Mouse (Mus musculus) hindbrain, embryonic 11.5 days (tissue): ENCODE measurements around the gene Clba1. TPM values are rescaled to one million over a fixed set of nuclear protein-coding genes. Genes with fewer than 3 reads are reported as not detected.

Experiments used
- ATAC-seq: fragments of 200-750 bp; cut with Nextera tagmentation; 2 replicates; pipeline ENCODE4 v1.8.0; 2017; ENCODE audit warnings: mild to moderate bottlenecking, moderate TSS enrichment, moderate library complexity; ENCODE audit not compliant: low FRiP score
- DNase-seq: peaks from one replicate; pipeline ENCODE4 v3.0.0-alpha.2; 2015; ENCODE audit warnings: low spot score
- H3K27ac ChIP-seq: fragments of 300-500 bp; sonication (generic); 2 replicates; pipeline ENCODE4 v1.5.1; 2014; ENCODE audit warnings: mild to moderate bottlenecking, low read depth, low read length
- H3K27me3 ChIP-seq: fragments of 300-500 bp; sonication (generic); 2 replicates; pipeline ENCODE4 v1.6.1; 2014; ENCODE audit warnings: mild to moderate bottlenecking, low read length, moderate library complexity, mixed read lengths; ENCODE audit not compliant: control insufficient read depth, insufficient read depth
- H3K36me3 ChIP-seq: fragments of 300-500 bp; sonication (generic); 2 replicates; pipeline ENCODE4 v1.6.1; 2014; ENCODE audit warnings: mild to moderate bottlenecking, low read length, moderate library complexity, mixed read lengths; ENCODE audit not compliant: control insufficient read depth, insufficient read depth
- H3K4me1 ChIP-seq: fragments of 300-500 bp; sonication (generic); replicated peaks from 2 replicates; pipeline ENCODE4 v1.6.1; 2014; ENCODE audit warnings: low read length, mixed read lengths; ENCODE audit not compliant: control insufficient read depth, insufficient read depth
- H3K4me2 ChIP-seq: fragments of 300-500 bp; sonication (generic); replicated peaks from 2 replicates; pipeline ENCODE4 v1.6.1; 2014; ENCODE audit warnings: mild to moderate bottlenecking, low read depth, low read length
- H3K4me3 ChIP-seq: fragments of 300-500 bp; sonication (generic); 2 replicates; pipeline ENCODE4 v1.5.1; 2014; ENCODE audit warnings: low read depth, low read length
- H3K9ac ChIP-seq: fragments of 300-500 bp; sonication (generic); 2 replicates; pipeline ENCODE4 v1.6.1; 2014; ENCODE audit warnings: low read depth, low read length
- H3K9me3 ChIP-seq: fragments of 300-500 bp; sonication (generic); 2 replicates; pipeline ENCODE4 v1.6.1; 2016; ENCODE audit warnings: low read length; ENCODE audit not compliant: control insufficient read depth
- WGBS: fragments of 180-500 bp; shearing (Covaris S2); extraction: QIAGEN DNeasy Blood & Tissue Kit; methylation state at CpG from one replicate; pipeline ENCODE4 v1.1.7; 2014; 5-methylcytosine and 5-hydroxymethylcytosine counted together
- polyA plus RNA-seq: library from polyadenylated mRNA; unstranded; fragments of >200 nt; fragmentation: Nextera tagmentation; extraction: Ambion mirVana; gene quantifications from 2 replicates; pipeline ENCODE4 v1.2.1, GENCODE M21; 2014

The Clba1 gene
- polyA plus RNA-seq = 15.4 and 15.9 TPM in 2 replicates

DNA sequence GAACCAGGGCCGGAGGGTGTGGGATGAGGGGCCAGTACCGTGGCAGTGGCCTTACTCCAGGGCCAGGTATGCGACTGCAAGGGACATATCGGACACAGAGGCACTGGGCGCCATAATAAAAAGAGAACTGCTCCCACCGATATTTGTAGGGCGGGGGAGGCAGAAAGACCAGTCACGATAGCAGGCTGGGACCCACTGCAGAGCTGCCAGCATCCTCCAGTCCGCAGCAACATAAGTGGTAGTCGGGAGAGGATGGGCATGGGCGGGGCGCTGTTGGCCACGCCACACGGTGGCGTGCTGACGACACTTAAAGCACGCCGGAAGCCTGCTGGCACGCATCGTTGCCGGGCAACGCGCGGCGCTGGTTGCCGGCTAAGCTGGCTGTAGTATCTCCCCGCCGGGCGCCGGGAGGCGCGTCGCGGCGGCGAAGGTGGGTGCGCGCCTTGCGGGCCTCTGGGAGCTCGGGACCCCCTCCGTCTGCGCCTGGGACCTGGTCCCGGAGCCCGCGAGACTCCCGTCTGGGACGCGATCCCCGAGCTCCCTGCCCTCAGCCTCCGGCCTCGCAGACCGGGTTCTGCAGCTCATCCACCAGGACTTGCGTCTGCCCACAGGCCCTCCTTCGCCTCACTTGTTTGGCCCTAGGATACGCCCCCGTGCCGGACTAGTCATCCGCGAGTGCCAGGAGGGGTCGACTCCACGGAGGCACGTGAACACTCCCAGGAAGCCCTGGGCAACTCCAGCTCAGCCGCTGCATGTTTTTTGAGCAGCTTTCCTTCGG, at the start of gene Clba1:
Gene Clba1 (plus strand): TSS at position 351 of the 778 bp plus-strand sequence.
- Histone ChIP-seq H3K4me2 (peak within 1 kb of the TSS; percentile 93), H3K9me3 (no peaks in the 10 kb centered on the region), H3K4me3 (peak within 1 kb of the TSS; percentile 66), H3K4me1 (peaks cover 5% of the 10 kb centered on the region), H3K27me3 (no peaks in the 10 kb centered on the region), H3K36me3 (no peaks in the 10 kb centered on the region), H3K9ac (peak within 1 kb of the TSS; percentile 65), H3K27ac (peak within 1 kb of the TSS; percentile 27; the same call in 1 of the 2 replicates)
- ATAC-seq = peak; percentile 94
- under 1% methylated on average over 64 of the region's 64 CpGs for WGBS
- peak; percentile 96 for DNase-seq

DNA sequence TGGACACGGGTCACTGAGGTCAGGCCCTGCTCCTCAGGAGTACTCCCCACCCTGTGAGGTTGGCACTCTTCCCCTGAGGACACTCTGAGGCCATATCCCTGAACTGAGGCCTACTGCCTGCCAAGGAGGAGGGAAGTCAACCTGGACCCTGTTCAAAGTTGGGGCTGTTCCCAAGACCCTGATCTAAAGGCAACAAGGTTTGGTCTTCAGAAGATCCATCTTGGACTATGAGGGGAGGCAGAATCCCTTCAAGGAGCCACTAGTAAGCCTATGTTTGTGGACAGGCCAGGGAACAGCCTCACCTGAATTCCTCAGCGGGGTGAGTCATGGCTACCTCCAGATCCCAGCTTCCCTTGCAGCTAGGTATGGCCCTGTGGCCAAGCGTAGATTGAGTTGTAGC, 49.3 kb upstream of the Clba1 start:
- no peaks in the 10 kb centered on the region for H3K4me1 ChIP-seq
- H3K27ac ChIP-seq = no peak overlapping the region
- WGBS = 94% methylated on average over 3 of the region's 3 CpGs
- no peaks in the 10 kb centered on the region for H3K9me3 ChIP-seq
- no peaks in the 10 kb centered on the region for H3K36me3 ChIP-seq
- no peak for DNase-seq
- H3K4me3 ChIP-seq = no peak overlapping the region
- no peak overlapping the region for H3K9ac ChIP-seq
- no peak for ATAC-seq
- H3K27me3 ChIP-seq = no peaks in the 10 kb centered on the region
- no peak overlapping the region for H3K4me2 ChIP-seq

DNA sequence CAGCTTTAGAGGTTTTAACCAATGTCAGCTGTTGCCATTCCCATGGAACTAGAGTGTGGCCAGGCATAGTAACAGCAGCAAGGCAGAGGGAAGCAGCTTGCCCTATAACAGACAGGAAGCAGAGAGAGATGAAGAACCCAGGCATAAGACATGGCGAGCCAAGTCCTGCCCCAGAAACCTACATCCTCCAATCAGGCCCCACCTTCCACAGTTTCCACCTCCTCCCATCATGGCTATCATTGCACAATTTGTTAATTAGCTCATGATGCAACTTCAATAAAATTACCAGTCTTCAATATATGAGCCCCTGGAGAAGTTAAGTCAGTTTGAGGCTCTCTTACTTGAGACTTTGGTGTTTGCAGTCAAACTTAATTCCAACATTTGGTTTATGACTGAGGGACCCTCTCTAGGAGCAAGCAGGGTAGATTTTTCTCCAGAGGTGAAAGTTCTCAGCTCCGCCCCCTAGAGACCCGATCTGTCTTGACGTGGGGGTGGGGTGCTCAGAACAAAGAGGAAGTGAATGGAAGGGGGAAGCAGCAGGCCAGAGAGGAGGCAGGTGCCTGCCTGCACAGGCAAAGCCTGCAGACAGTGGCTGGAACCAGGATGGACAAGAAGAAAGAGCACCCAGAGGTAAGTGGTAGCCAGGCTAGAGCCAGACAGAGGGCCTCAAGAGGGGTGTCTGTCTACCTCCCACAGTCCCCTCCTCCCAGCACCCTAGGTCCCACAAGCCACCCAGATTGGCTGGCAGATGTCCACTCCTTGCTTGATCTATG, 48.4 kb upstream of the Clba1 start, which contains the start of gene Pld4:
Gene Pld4 (plus strand): TSS at position 502 of the 773 bp plus-strand sequence.
- no peak within 1 kb of the TSS for H3K4me2 ChIP-seq
- WGBS = 49% methylated on average over 4 of the region's 4 CpGs
- no peak for ATAC-seq
- H3K4me3 ChIP-seq = no peak within 1 kb of the TSS
- H3K27ac ChIP-seq = no peak within 1 kb of the TSS
- H3K9me3 ChIP-seq = no peaks in the 10 kb centered on the region
- H3K9ac ChIP-seq = no peak within 1 kb of the TSS
- H3K36me3 ChIP-seq = no peaks in the 10 kb centered on the region
- no peaks in the 10 kb centered on the region for H3K27me3 ChIP-seq
- no peaks in the 10 kb centered on the region for H3K4me1 ChIP-seq
- DNase-seq = no peak

DNA sequence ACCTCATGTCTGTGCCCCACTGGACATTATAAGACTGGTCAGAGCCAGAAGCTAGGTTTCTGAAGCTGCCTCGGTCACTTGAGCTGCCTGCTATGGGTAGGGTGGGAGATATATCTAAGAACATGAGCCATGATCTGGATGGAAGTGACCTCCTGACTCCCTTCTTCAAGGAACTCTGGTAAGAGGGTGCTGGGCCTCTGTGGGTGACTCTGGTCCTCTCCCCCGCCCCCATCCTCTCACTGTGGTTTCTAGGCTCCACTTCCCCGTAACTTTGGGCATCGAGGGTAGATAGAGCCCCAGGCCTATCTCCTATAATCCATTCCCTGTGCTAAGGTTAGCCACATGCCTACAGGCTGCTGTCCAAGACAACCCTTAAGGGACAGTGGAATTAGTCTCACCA, 47.3 kb upstream of the Clba1 start:
- ATAC-seq (no peak), DNase-seq (no peak)
- Histone ChIP-seq H3K4me3 (no peak overlapping the region), H3K27ac (no peak overlapping the region), H3K9me3 (no peaks in the 10 kb centered on the region), H3K4me2 (no peak overlapping the region), H3K9ac (no peak overlapping the region), H3K27me3 (no peaks in the 10 kb centered on the region), H3K36me3 (no peaks in the 10 kb centered on the region), H3K4me1 (no peaks in the 10 kb centered on the region)
- 89% methylated on average over 4 of the region's 4 CpGs for WGBS

DNA sequence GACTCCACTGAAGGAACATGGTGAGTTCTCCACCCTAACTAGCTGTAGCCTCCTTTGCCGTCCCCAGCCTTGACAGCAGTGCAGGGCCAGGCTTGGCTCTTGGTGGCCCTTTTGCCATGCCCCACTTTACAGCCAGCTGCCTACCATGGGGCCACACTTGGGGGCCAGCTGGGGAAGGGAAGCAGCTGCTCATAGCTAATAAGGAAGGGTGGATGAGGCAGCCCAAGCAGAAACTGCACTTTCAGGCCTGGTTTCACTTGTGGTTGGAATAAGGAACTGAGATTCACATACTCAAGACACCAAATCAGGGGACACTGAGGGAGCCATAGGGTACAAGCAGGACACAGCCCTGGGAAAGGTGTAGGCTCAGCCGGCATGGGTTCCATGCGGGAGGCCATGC, 46.7 kb upstream of the Clba1 start:
- H3K4me1 ChIP-seq = no peaks in the 10 kb centered on the region
- no peak overlapping the region for H3K4me3 ChIP-seq
- ATAC-seq (no peak), DNase-seq (no peak)
- no peak overlapping the region for H3K4me2 ChIP-seq
- H3K27ac ChIP-seq = no peak overlapping the region
- WGBS = 90% methylated on average over 3 of the region's 3 CpGs
- no peaks in the 10 kb centered on the region for H3K36me3 ChIP-seq
- H3K9me3 ChIP-seq = no peaks in the 10 kb centered on the region
- H3K9ac ChIP-seq = no peak overlapping the region
- no peaks in the 10 kb centered on the region for H3K27me3 ChIP-seq

DNA sequence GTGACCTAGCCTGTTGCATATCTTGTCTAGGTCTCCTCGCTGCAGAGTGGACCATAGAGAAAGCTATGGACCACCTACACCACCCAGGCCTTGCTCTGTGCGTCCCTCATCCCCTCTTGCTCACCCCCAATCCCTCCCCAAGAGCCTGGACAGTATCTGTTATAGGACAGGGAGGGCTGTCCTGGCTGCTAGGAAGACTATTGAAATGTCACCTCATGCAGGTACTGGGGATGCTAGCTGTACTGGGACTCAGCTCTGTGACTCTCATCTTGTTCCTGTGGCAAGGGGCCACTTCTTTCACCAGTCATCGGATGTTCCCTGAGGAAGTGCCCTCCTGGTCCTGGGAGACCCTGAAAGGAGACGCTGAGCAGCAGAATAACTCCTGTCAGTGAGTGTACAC, 45.6 kb upstream of the Clba1 start:
- Histone ChIP-seq H3K9ac (no peak overlapping the region), H3K4me3 (no peak overlapping the region), H3K9me3 (no peaks in the 10 kb centered on the region), H3K36me3 (no peaks in the 10 kb centered on the region), H3K27me3 (no peaks in the 10 kb centered on the region), H3K4me2 (no peak overlapping the region), H3K4me1 (no peaks in the 10 kb centered on the region), H3K27ac (no peak overlapping the region)
- ATAC-seq (no peak), DNase-seq (no peak)
- 77% methylated on average over 4 of the region's 4 CpGs for WGBS

DNA sequence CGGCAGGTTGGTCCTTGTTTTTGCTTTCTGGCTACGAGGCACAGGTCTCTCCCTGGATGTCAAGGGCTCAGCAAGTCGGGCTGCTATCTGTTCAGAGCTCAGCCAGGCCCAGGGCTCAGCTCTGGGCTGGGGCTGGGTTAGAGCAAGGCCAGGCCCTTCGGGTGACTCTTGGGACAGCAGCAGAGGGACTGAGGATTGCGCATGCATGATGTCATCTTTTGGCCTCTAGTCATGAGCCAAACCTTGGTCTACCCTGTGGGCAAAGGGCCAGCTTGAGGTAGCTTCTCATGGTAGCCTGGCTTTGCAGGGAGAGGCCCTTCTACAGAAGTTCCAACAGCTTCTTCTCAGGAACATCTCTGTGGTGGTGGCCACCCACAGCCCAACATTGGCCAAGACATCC, 44.6 kb upstream of the Clba1 start:
- no peaks in the 10 kb centered on the region for H3K4me1 ChIP-seq
- H3K9ac ChIP-seq = no peak overlapping the region
- no peaks in the 10 kb centered on the region for H3K36me3 ChIP-seq
- no peak for ATAC-seq
- DNase-seq = no peak
- H3K9me3 ChIP-seq = no peaks in the 10 kb centered on the region
- WGBS = 87% methylated on average over 5 of the region's 5 CpGs
- no peak overlapping the region for H3K4me2 ChIP-seq
- H3K27ac ChIP-seq = no peak overlapping the region
- no peaks in the 10 kb centered on the region for H3K27me3 ChIP-seq
- H3K4me3 ChIP-seq = no peak overlapping the region

DNA sequence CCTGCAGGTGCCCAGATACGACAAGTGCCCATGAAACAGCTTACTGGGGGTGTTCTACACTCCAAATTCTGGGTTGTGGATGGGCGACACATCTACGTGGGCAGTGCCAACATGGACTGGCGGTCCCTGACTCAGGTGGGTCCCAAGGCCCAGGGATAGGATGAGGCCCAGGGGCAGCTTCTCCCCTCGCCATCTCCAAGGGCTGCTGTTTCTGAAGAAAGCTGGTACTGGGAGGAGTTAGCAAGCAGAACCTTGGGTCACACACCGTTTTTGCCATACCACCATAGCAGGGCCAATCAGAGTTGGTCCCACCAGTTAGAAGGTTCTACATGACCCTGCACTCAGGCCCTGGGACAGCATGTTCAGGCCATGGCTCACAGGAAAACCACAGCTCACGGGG, 43.7 kb upstream of the Clba1 start:
- Histone ChIP-seq H3K36me3 (no peaks in the 10 kb centered on the region), H3K27me3 (no peaks in the 10 kb centered on the region), H3K9me3 (no peaks in the 10 kb centered on the region), H3K27ac (no peak overlapping the region), H3K4me3 (no peak overlapping the region), H3K9ac (no peak overlapping the region), H3K4me1 (no peaks in the 10 kb centered on the region), H3K4me2 (no peak overlapping the region)
- DNase-seq (no peak), ATAC-seq (no peak)
- 92% methylated on average over 7 of the region's 7 CpGs for WGBS
